ENCODE assay signal across 29 mouse cellular contexts in the genomic region with DNA sequence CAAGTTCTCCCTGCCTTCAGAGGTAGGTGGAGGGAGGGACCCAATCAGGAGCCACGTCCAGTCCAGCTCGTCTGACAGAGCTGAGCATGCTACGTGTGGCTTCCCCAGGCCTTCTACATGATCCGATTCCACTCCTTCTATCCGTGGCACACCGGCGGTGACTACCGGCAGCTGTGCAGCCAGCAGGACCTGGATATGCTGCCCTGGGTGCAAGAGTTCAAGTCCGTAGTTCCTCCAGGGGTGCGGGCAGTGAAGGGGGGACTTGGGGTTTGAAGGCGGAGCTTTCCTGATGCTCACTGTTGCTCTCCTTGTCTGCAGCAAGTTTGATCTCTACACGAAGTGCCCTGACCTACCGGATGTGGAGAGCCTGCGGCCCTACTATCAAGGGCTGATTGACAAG. TPM values are rescaled to one million over a fixed set of nuclear protein-coding genes. Genes with fewer than 3 reads are reported as not detected.
"Had no signal": no experiment of that assay in that cellular context is flagged by ENCODE, and none has a peak within 500 bp of the region (broad histone marks: within the 10 kb centered on the region; RNA-seq: fewer than 3 reads in every experiment).

No protein-coding gene starts in this region.

- H3K36me3 ChIP-seq: limb, embryonic 12.5 days; limb, embryonic 15.5 days; lung, embryonic 15.5 days; midbrain, embryonic 10.5 days; midbrain, embryonic 13.5 days; neural tube, embryonic 13.5 days; stomach, embryonic 15.5 days had no signal

- H3K4me3 ChIP-seq: limb, embryonic 12.5 days; limb, embryonic 15.5 days; lung, embryonic 15.5 days; megakaryocyte, embryonic 14.5 days; midbrain, embryonic 10.5 days; midbrain, embryonic 13.5 days; myocyte; neural tube, embryonic 13.5 days; stomach, embryonic 15.5 days had no signal

- DNase-seq: layer of hippocampus, postnatal 36 days; left cerebral cortex, postnatal 4 days; lung, adult 18-20 months; lung, postnatal 10 days; lung, postnatal 36 days; retina, postnatal 1 day; right cerebral cortex, postnatal 25 days; spleen, adult 18-20 months; thymus, postnatal 25 days had no signal

- H3K4me1 ChIP-seq: limb, embryonic 12.5 days; limb, embryonic 15.5 days; lung, embryonic 15.5 days; midbrain, embryonic 10.5 days; midbrain, embryonic 13.5 days; neural tube, embryonic 13.5 days; stomach, embryonic 15.5 days had no signal

- H3K9ac ChIP-seq: limb, embryonic 12.5 days; limb, embryonic 15.5 days; liver, embryonic 14.5 days; lung, embryonic 15.5 days; midbrain, embryonic 13.5 days; neural tube, embryonic 13.5 days; stomach, embryonic 15.5 days had no signal

- H3K4me2 ChIP-seq: limb, embryonic 12.5 days; limb, embryonic 15.5 days; lung, embryonic 15.5 days; midbrain, embryonic 13.5 days; neural tube, embryonic 13.5 days; stomach, embryonic 15.5 days had no signal

- H3K9me3 ChIP-seq: limb, embryonic 12.5 days; limb, embryonic 15.5 days; lung, embryonic 15.5 days; megakaryocyte, embryonic 14.5 days; midbrain, embryonic 10.5 days; midbrain, embryonic 13.5 days; neural tube, embryonic 13.5 days; stomach, embryonic 15.5 days had no signal

- H3K27ac ChIP-seq: kidney, postnatal 0 days; limb, embryonic 12.5 days; limb, embryonic 15.5 days; liver, embryonic 14.5 days; lung, embryonic 15.5 days; midbrain, embryonic 10.5 days; midbrain, embryonic 13.5 days; neural tube, embryonic 13.5 days; stomach, embryonic 15.5 days had no signal

- H3K27me3 ChIP-seq: limb, embryonic 12.5 days; limb, embryonic 15.5 days; lung, embryonic 15.5 days; midbrain, embryonic 13.5 days; neural tube, embryonic 13.5 days; stomach, embryonic 15.5 days had no signal

- ATAC-seq: midbrain, embryonic 13.5 days; midbrain, embryonic 16.5 days had no signal

RNA-seq across cellular contexts. Expression of a gene that starts 2.2 kb away (rescaled TPM):
- total RNA-seq: layer of hippocampus, adult 8-10 months; layer of hippocampus, postnatal 10 days; layer of hippocampus, postnatal 36 days; left cerebral cortex, adult 8-10 months; left cerebral cortex, postnatal 14 days; left cerebral cortex, postnatal 4 days; monocyte, adult 5-6 weeks; neutrophil, adult 5-6 weeks had no signal
- polyA plus RNA-seq: limb, embryonic 12.5 days; limb, embryonic 15.5 days; lung, embryonic 15.5 days; midbrain, embryonic 10.5 days; midbrain, embryonic 13.5 days; midbrain, embryonic 16.5 days; neural tube, embryonic 13.5 days; thymus, postnatal 0 days; urinary bladder, adult 2 months had no signal

RNA-seq across cellular contexts. Expression of a gene that starts 13.9 kb away (rescaled TPM):
- total RNA-seq: layer of hippocampus, adult 8-10 months; layer of hippocampus, postnatal 10 days; layer of hippocampus, postnatal 36 days; left cerebral cortex, adult 8-10 months; left cerebral cortex, postnatal 14 days; left cerebral cortex, postnatal 4 days; monocyte, adult 5-6 weeks; neutrophil, adult 5-6 weeks had no signal
- polyA plus RNA-seq: midbrain, embryonic 13.5 days; midbrain, embryonic 16.5 days; neural tube, embryonic 13.5 days; urinary bladder, adult 2 months had no signal
